In genomic region chr4:82692009-82692326, GRCm38 (mm10) we compare ENCODE assay signal across 11 mouse cellular contexts. TPM values are rescaled to one million over a fixed set of nuclear protein-coding genes. Genes with fewer than 3 reads are reported as not detected.
DNase-seq lines count a peak whose midpoint lies in the region; ATAC-seq lines count a peak whose summit lies in the region.
"Had no signal": no experiment of that assay in that cellular context is flagged by ENCODE, and none has a peak within 500 bp of the region (broad histone marks: within the 10 kb centered on the region; RNA-seq: fewer than 3 reads in every experiment).

No protein-coding gene starts in this region.

- H3K4me3 ChIP-seq in heart, embryonic 16.5 days (ENCODE audit: low read length), result no peak overlapping the region
- no peak overlapping the region for H3K4me3 ChIP-seq in neural tube, embryonic 13.5 days
- H3K4me3 ChIP-seq in neural tube, embryonic 15.5 days (replicated peaks), result no peak overlapping the region
- no peak overlapping the region for H3K4me3 ChIP-seq in forebrain, embryonic 16.5 days (replicated peaks; ENCODE audit: low read length)
- no peak overlapping the region for H3K4me3 ChIP-seq in midbrain, embryonic 15.5 days

- H3K36me3 ChIP-seq in heart, embryonic 16.5 days (ENCODE audit: control insufficient read depth, insufficient read depth), result no peaks in the 10 kb centered on the region
- no peaks in the 10 kb centered on the region for H3K36me3 ChIP-seq in neural tube, embryonic 13.5 days
- H3K36me3 ChIP-seq in neural tube, embryonic 15.5 days, result no peaks in the 10 kb centered on the region
- no peaks in the 10 kb centered on the region for H3K36me3 ChIP-seq in forebrain, embryonic 16.5 days (ENCODE audit: control insufficient read depth, insufficient read depth)
- no peaks in the 10 kb centered on the region for H3K36me3 ChIP-seq in midbrain, embryonic 15.5 days (replicated peaks)

- DNase-seq in heart, adult 11 months, result no peak
- no peak for DNase-seq in gastrocnemius, adult 8-10 months (ENCODE audit: low spot score in 2 of 2)
- DNase-seq in urinary bladder, adult 2 months (ENCODE audit: low spot score), result no peak
- DNase-seq: cerebellum, postnatal 36 days; thymus, postnatal 36 days had no signal

- H3K9me3 ChIP-seq in heart, embryonic 16.5 days (replicated peaks; ENCODE audit: control insufficient read depth, low read length), result no peaks in the 10 kb centered on the region
- H3K9me3 ChIP-seq in neural tube, embryonic 13.5 days, result no peaks in the 10 kb centered on the region
- H3K9me3 ChIP-seq in neural tube, embryonic 15.5 days (replicated peaks), result no peaks in the 10 kb centered on the region
- H3K9me3 ChIP-seq in forebrain, embryonic 16.5 days (ENCODE audit: control insufficient read depth, low read length), result no peaks in the 10 kb centered on the region
- no peaks in the 10 kb centered on the region for H3K9me3 ChIP-seq in midbrain, embryonic 15.5 days

- 16% methylated on average over 3 of the region's 3 CpGs for WGBS in heart, embryonic 16.5 days
- WGBS in neural tube, embryonic 13.5 days, result 34% methylated on average over 3 of the region's 3 CpGs
- WGBS in neural tube, embryonic 15.5 days, result 36% methylated on average over 3 of the region's 3 CpGs
- 48% methylated on average over 3 of the region's 3 CpGs for WGBS in forebrain, embryonic 16.5 days
- WGBS in midbrain, embryonic 15.5 days, result 49% methylated on average over 3 of the region's 3 CpGs

- peak overlapping the region; percentile 65 for H3K27ac ChIP-seq in heart, embryonic 16.5 days (ENCODE audit: low read length)
- H3K27ac ChIP-seq in neural tube, embryonic 13.5 days (replicated peaks), result peak overlapping the region; percentile 79
- no peak overlapping the region for H3K27ac ChIP-seq in neural tube, embryonic 15.5 days (replicated peaks)
- H3K27ac ChIP-seq in forebrain, embryonic 16.5 days (ENCODE audit: low read length), result peak overlapping the region; percentile 89
- H3K27ac ChIP-seq in midbrain, embryonic 15.5 days, result peak overlapping the region; percentile 68

- H3K27me3 ChIP-seq in heart, embryonic 16.5 days (ENCODE audit: control insufficient read depth, insufficient read depth, low read length), result no peaks in the 10 kb centered on the region
- H3K27me3 ChIP-seq in neural tube, embryonic 13.5 days, result no peaks in the 10 kb centered on the region
- H3K27me3 ChIP-seq in neural tube, embryonic 15.5 days (replicated peaks), result no peaks in the 10 kb centered on the region
- H3K27me3 ChIP-seq in forebrain, embryonic 16.5 days (replicated peaks; ENCODE audit: control insufficient read depth, insufficient read depth, low read length), result no peaks in the 10 kb centered on the region
- H3K27me3 ChIP-seq in midbrain, embryonic 15.5 days (replicated peaks), result no peaks in the 10 kb centered on the region

- H3K4me1 ChIP-seq in heart, embryonic 16.5 days (ENCODE audit: control insufficient read depth, insufficient read depth, low read length), result peaks cover 32% of the 10 kb centered on the region
- peaks cover 42% of the 10 kb centered on the region for H3K4me1 ChIP-seq in neural tube, embryonic 13.5 days (replicated peaks)
- peaks cover 12% of the 10 kb centered on the region for H3K4me1 ChIP-seq in neural tube, embryonic 15.5 days
- peaks cover 30% of the 10 kb centered on the region for H3K4me1 ChIP-seq in forebrain, embryonic 16.5 days (replicated peaks; ENCODE audit: control insufficient read depth, insufficient read depth, low read length)
- peaks cover 13% of the 10 kb centered on the region for H3K4me1 ChIP-seq in midbrain, embryonic 15.5 days

- peak overlapping the region; percentile 24; the same call in 1 of the 2 replicates for H3K4me2 ChIP-seq in heart, embryonic 16.5 days (ENCODE audit: low read depth, low read length)
- H3K4me2 ChIP-seq in neural tube, embryonic 13.5 days, result no peak overlapping the region
- no peak overlapping the region for H3K4me2 ChIP-seq in neural tube, embryonic 15.5 days
- no peak overlapping the region for H3K4me2 ChIP-seq in forebrain, embryonic 16.5 days (ENCODE audit: low read length)
- H3K4me2 ChIP-seq in midbrain, embryonic 15.5 days, result 0 out of 2 replicates have a peak overlapping the region, but pooled peaks have one; percentile 7

- no peak overlapping the region; the same call in 1 of the 2 replicates for H3K9ac ChIP-seq in heart, embryonic 16.5 days (ENCODE audit: low read length)
- no peak overlapping the region for H3K9ac ChIP-seq in neural tube, embryonic 13.5 days
- no peak overlapping the region for H3K9ac ChIP-seq in neural tube, embryonic 15.5 days (replicated peaks)
- no peak overlapping the region for H3K9ac ChIP-seq in forebrain, embryonic 16.5 days (replicated peaks; ENCODE audit: low read depth, low read length)
- H3K9ac ChIP-seq in midbrain, embryonic 15.5 days, result no peak overlapping the region

- ATAC-seq in heart, embryonic 16.5 days (replicated peaks; ENCODE audit: extremely low read depth, insufficient read depth, low FRiP score), result 0 out of 2 replicates have a peak, but pooled peaks have one; percentile 25
- no peak for ATAC-seq in neural tube, embryonic 13.5 days (ENCODE audit: low read depth)
- no peak for ATAC-seq in neural tube, embryonic 15.5 days (ENCODE audit: low FRiP score)
- ATAC-seq in forebrain, embryonic 16.5 days, result no peak
- no peak for ATAC-seq in midbrain, embryonic 15.5 days (replicated peaks)
- ATAC-seq: inflammation-experienced regulatory T-cells, adult 6 months had no signal

RNA-seq across cellular contexts. Expression of gene Nfib, which starts 13.6 kb away (rescaled TPM):
- polyA plus RNA-seq in heart, embryonic 16.5 days (2015; fragmentation: Nextera tagmentation; extraction: Ambion mirVana), result 56.7 and 60.1 TPM in 2 replicates
- 71.3 and 81.2 TPM in 2 replicates for polyA plus RNA-seq in neural tube, embryonic 13.5 days (2015; fragmentation: Nextera tagmentation; extraction: Ambion mirVana)
- 53.9 and 58.4 TPM in 2 replicates for polyA plus RNA-seq in neural tube, embryonic 15.5 days (2015; fragmentation: Nextera tagmentation; extraction: Ambion mirVana)
- 263 and 276 TPM in 2 replicates for polyA plus RNA-seq in forebrain, embryonic 16.5 days (2015; fragmentation: Nextera tagmentation; extraction: Ambion mirVana)
- polyA plus RNA-seq in midbrain, embryonic 15.5 days (2015; fragmentation: Nextera tagmentation; extraction: Ambion mirVana), result 52.4 and 52.8 TPM in 2 replicates
- 10 to 100 TPM; 69.0 to 96.9 (median 80.8) TPM for total RNA-seq in gastrocnemius, adult 8-10 months (2022)
- 28.0 and 45.3 TPM in 2 replicates for polyA plus RNA-seq in urinary bladder, adult 2 months (2012; rRNA removed)

Comparison
In these comparisons a context has a peak if more than half of its experiments do, and no peak if none do; other contexts are left out.
1. H3K4me2 ChIP-seq: peak in heart, embryonic 16.5 days (single experiment) and midbrain, embryonic 15.5 days (single experiment); none in neural tube, embryonic 13.5 days (single experiment), neural tube, embryonic 15.5 days (single experiment) and forebrain, embryonic 16.5 days (single experiment).